Mouse (Mus musculus) lung, adult 2 months (tissue): ENCODE results near the gene Adamtsl5.

Experiments used
- CTCF ChIP-seq: fragments of 200-500 bp; IDR thresholded peaks from 2 replicates; pipeline ENCODE4 v1.5.1; 2011; ENCODE audit warnings: mild to moderate bottlenecking, low read length, control low read depth; ENCODE audit not compliant: insufficient read depth
- POLR2A ChIP-seq: fragments of 200-500 bp; IDR thresholded peaks from 2 replicates; pipeline ENCODE4 v1.6.1; 2011; ENCODE audit warnings: low read depth, mild to moderate bottlenecking, control low read depth, low read length, borderline replicate concordance; ENCODE audit errors: extremely low read depth

GRCm38 (mm10) chr10:80344131-80344661 is 4.0 kb downstream of the Adamtsl5 start:
- TF ChIP-seq CTCF = no peak
- peak; percentile 40; the same call in 1 of the 2 replicates for TF ChIP-seq POLR2A
